Mouse (Mus musculus) limb, embryonic 14.5 days (tissue): ENCODE results near the gene Sncg. TPM values are rescaled to one million over a fixed set of nuclear protein-coding genes. Genes with fewer than 3 reads are reported as not detected.

Experiments used
- ATAC-seq: fragments of 200-750 bp; cut with Nextera tagmentation; 2 replicates; pipeline ENCODE4 v1.8.0; 2017; ENCODE audit warnings: low read depth, moderate number of reproducible peaks, moderate TSS enrichment; ENCODE audit not compliant: low FRiP score
- DNase-seq: peaks from one replicate; pipeline ENCODE4 v3.0.0-alpha.2; 2015; ENCODE audit warnings: low spot score
- H3K27ac ChIP-seq: fragments of 300-500 bp; sonication (generic); replicated peaks from 2 replicates; pipeline ENCODE4 v1.5.1; 2014; ENCODE audit warnings: low read depth, mild to moderate bottlenecking, low read length, moderate library complexity, mixed read lengths
- H3K27me3 ChIP-seq: fragments of 300-500 bp; sonication (generic); 2 replicates; pipeline ENCODE4 v1.6.1; 2014; ENCODE audit warnings: low read length, mixed read lengths; ENCODE audit not compliant: control insufficient read depth, insufficient read depth
- H3K36me3 ChIP-seq: fragments of 300-500 bp; sonication (generic); 2 replicates; pipeline ENCODE4 v1.6.1; 2014; ENCODE audit warnings: mild to moderate bottlenecking, low read length, moderate library complexity, mixed read lengths; ENCODE audit not compliant: control insufficient read depth, insufficient read depth
- H3K4me1 ChIP-seq: fragments of 300-500 bp; sonication (generic); 2 replicates; pipeline ENCODE4 v1.6.1; 2014; ENCODE audit warnings: antibody characterized with exemption, low read length, mixed read lengths; ENCODE audit not compliant: control insufficient read depth, insufficient read depth
- H3K4me2 ChIP-seq: fragments of 300-500 bp; sonication (generic); replicated peaks from 2 replicates; pipeline ENCODE4 v1.6.1; 2014; ENCODE audit warnings: low read depth, mild to moderate bottlenecking, low read length, moderate library complexity; ENCODE audit not compliant: severe bottlenecking
- H3K4me3 ChIP-seq: fragments of 300-500 bp; sonication (generic); replicated peaks from 2 replicates; pipeline ENCODE4 v1.5.1; 2014; ENCODE audit warnings: low read length
- H3K9ac ChIP-seq: fragments of 300-500 bp; sonication (generic); 2 replicates; pipeline ENCODE4 v1.6.1; 2014; ENCODE audit warnings: mild to moderate bottlenecking, low read depth, low read length, moderate library complexity; ENCODE audit not compliant: severe bottlenecking
- H3K9me3 ChIP-seq: fragments of 300-500 bp; sonication (generic); 2 replicates; pipeline ENCODE4 v1.6.1; 2016; ENCODE audit warnings: low read length; ENCODE audit not compliant: control insufficient read depth
- POLR2A ChIP-seq: fragments of 200-500 bp; IDR thresholded peaks from 2 replicates; pipeline ENCODE4 v1.8.0; 2012; ENCODE audit warnings: inconsistent platforms, mild to moderate bottlenecking, moderate library complexity, borderline replicate concordance; ENCODE audit not compliant: insufficient read depth, insufficient read length; ENCODE audit errors: extremely low read depth
- WGBS: fragments of 180-500 bp; shearing (Covaris S2); extraction: QIAGEN DNeasy Blood & Tissue Kit; methylation state at CpG from one replicate; pipeline ENCODE4 v1.1.7; 2014; 5-methylcytosine and 5-hydroxymethylcytosine counted together
- polyA plus RNA-seq, 2 experiments: library from polyadenylated mRNA; depleted of rRNA in 1 of 2; stranded (reverse) in 1 of 2; unstranded in 1 of 2; fragments of >200 nt; fragmentation: Nextera tagmentation in 1 of 2; extraction: Ambion mirVana in 1 of 2; gene quantifications; 2 replicates each; pipeline versions ENCODE4 v1.2.1 to v1.2.3; 2012 to 2014

Gene Sncg
- polyA plus RNA-seq, 2 experiments, result 3.6 to 3.8 TPM

GRCm38 (mm10) chr14:34410716-34411115, 36.1 kb upstream of the Sncg start:
- DNase-seq (no peak), ATAC-seq (no peak)
- Histone ChIP-seq H3K9me3 (no peaks in the 10 kb centered on the region), H3K4me1 (no peaks in the 10 kb centered on the region), H3K27me3 (no peaks in the 10 kb centered on the region), H3K27ac (no peak overlapping the region), H3K9ac (no peak overlapping the region), H3K36me3 (peaks cover 78% of the 10 kb centered on the region), H3K4me2 (no peak overlapping the region), H3K4me3 (no peak overlapping the region)
- WGBS, result 95% methylated on average over 6 of the region's 6 CpGs
- TF ChIP-seq POLR2A, result no peak

- no peaks in the 10 kb centered on the region for H3K9me3 ChIP-seq
- H3K9ac ChIP-seq, result no peak overlapping the region
- DNase-seq (no peak), ATAC-seq (no peak)
- H3K4me3 ChIP-seq, result no peak overlapping the region
- H3K27ac ChIP-seq, result no peak overlapping the region
- peaks cover 46% of the 10 kb centered on the region for H3K36me3 ChIP-seq
- H3K27me3 ChIP-seq, result no peaks in the 10 kb centered on the region
- no peak overlapping the region for H3K4me2 ChIP-seq
- no peak for TF ChIP-seq POLR2A
- H3K4me1 ChIP-seq, result no peaks in the 10 kb centered on the region
- 95% methylated on average over 7 of the region's 7 CpGs for WGBS
Observed at GRCm38 (mm10) chr14:34403424-34403823, 28.8 kb upstream of the Sncg start.

DNA sequence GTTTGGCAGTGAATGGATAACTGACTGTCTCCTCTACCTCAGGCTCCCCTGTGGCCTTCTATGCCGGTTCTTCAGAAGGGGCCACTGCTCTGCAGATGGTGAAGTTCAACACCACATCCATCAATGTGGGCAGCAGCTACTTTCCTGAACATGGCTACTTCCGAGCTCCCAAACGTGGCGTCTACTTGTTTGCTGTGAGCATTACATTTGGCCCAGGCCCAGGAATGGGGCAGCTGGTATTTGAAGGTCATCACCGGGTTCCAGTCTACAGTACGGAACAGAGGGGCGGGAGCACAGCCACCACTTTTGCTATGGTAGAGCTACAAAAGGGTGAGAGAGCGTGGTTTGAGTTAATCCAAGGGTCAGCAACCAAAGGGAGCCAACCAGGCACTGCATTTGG, 28.3 kb upstream of the Sncg start:
- no peaks in the 10 kb centered on the region for H3K9me3 ChIP-seq
- H3K27me3 ChIP-seq, result no peaks in the 10 kb centered on the region
- H3K4me2 ChIP-seq, result no peak overlapping the region
- H3K27ac ChIP-seq, result no peak overlapping the region
- H3K4me1 ChIP-seq, result no peaks in the 10 kb centered on the region
- ATAC-seq (no peak), DNase-seq (no peak)
- 85% methylated on average over 8 of the region's 8 CpGs for WGBS
- no peak overlapping the region for H3K4me3 ChIP-seq
- H3K36me3 ChIP-seq, result peaks cover 43% of the 10 kb centered on the region
- no peak for TF ChIP-seq POLR2A
- no peak overlapping the region for H3K9ac ChIP-seq

DNA sequence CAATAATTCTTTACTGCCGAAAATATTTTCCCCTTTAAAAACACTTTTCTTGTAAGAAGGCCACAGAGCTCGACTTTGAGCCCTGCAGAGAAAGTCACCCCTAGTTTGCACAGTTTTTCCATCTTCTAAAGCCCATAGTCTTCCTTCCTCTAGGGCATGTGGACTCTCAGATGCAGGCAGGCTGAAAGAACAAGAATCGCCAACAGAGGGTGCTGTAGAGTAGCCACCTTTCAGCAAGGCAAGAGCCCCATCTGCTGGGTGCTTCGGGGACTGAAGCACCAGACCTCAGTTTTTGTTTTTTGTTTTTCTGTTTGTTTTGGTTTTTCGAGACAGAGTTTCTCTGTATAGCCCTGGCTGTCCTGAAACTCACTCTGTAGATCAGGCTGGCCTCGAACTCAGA, 26.5 kb upstream of the Sncg start:
- H3K36me3 ChIP-seq, result peaks cover 36% of the 10 kb centered on the region
- 58% methylated on average over 6 of the region's 6 CpGs for WGBS
- TF ChIP-seq POLR2A, result no peak

GRCm38 (mm10) chr14:34400021-34400420, 25.4 kb upstream of the Sncg start:
- 93% methylated on average over 3 of the region's 3 CpGs for WGBS
- no peak for TF ChIP-seq POLR2A
- Histone ChIP-seq H3K27ac (no peak overlapping the region), H3K27me3 (no peaks in the 10 kb centered on the region), H3K9ac (no peak overlapping the region), H3K4me1 (no peaks in the 10 kb centered on the region), H3K4me2 (no peak overlapping the region), H3K36me3 (peaks cover 28% of the 10 kb centered on the region), H3K9me3 (no peaks in the 10 kb centered on the region), H3K4me3 (no peak overlapping the region)
- ATAC-seq (no peak), DNase-seq (no peak)

More for the DNA sequence above, 26.5 kb upstream of the Sncg start:
- Histone ChIP-seq H3K4me1 (no peaks in the 10 kb centered on the region), H3K4me2 (no peak overlapping the region), H3K9ac (no peak overlapping the region), H3K27me3 (no peaks in the 10 kb centered on the region), H3K27ac (no peak overlapping the region), H3K9me3 (no peaks in the 10 kb centered on the region), H3K4me3 (no peak overlapping the region)
- DNase-seq, result peak; percentile 28
- ATAC-seq, result no peak

DNA sequence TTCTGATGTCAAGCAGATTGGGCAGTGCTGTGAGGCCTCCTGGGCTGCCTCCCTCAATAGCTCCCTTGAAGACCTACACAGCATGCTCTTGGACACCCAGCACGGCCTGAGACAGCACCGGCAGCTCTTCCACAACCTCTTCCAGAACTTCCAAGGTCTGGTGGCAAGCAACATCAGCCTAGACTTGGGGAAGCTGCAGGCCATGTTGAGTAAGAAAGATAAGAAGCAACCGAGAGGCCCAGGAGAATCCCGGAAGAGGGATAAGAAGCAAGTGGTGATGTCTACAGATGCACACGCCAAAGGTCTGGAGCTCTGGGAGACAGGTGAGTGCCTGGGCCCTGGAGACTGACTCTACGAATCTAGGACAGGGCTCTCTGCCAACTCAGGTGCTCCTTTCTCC, 24.7 kb upstream of the Sncg start:
- no peak overlapping the region for H3K4me2 ChIP-seq
- H3K4me1 ChIP-seq, result no peaks in the 10 kb centered on the region
- H3K9ac ChIP-seq, result no peak overlapping the region
- peaks cover 22% of the 10 kb centered on the region for H3K36me3 ChIP-seq
- DNase-seq (no peak), ATAC-seq (no peak)
- H3K27me3 ChIP-seq, result no peaks in the 10 kb centered on the region
- H3K27ac ChIP-seq, result no peak overlapping the region
- TF ChIP-seq POLR2A, result no peak
- no peaks in the 10 kb centered on the region for H3K9me3 ChIP-seq
- H3K4me3 ChIP-seq, result no peak overlapping the region
- WGBS, result 91% methylated on average over 6 of the region's 6 CpGs
